Mouse (Mus musculus): ENCODE measurements around the gene Mif. TPM values are rescaled to one million over a fixed set of nuclear protein-coding genes. Genes with fewer than 3 reads are reported as not detected.
A peak's percentile ranks its signal among the peaks of the same experiment; 100 is the strongest.

Mif gene
- polyA plus RNA-seq, 1 experiment = 479 TPM

DNA sequence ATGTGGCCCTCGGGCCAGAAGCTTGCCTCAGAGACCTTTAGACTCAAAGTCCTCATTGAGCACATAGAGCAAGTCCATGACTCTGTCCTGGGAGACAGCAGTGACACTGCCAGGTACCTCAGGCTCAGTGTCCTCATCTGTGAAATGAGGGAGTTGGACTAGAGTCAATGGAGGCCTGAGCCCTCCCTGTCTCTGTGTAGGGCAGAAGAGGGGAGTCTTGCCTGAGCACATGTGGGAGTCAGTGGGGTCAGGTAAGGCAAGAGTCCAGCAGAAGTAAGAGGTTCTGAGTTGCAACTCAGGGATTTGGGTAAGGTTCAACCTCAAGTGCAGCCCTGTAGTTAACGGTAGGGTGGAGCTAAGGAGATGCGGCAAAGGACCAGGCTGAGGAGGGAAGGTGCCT is 3.1 kb downstream of the Mif start:
- Histone ChIP-seq H3K4me1 (ENCODE audit: control insufficient read depth, insufficient read depth, low read length) (peaks cover 4% of the 10 kb centered on the region), H3K4me3 (replicated peaks; ENCODE audit: extremely low read depth, low read depth, low read length) (no peak overlapping the region)
- WGBS = 72% methylated on average over 3 of the region's 3 CpGs
- TF ChIP-seq CTCF (IDR thresholded peaks at IDR 0.05; ENCODE audit: insufficient read depth, low read length) (no peak), POLR2A (IDR thresholded peaks at IDR 0.05; ENCODE audit: borderline replicate concordance, extremely low read depth, low read depth, low read length) (no peak)
- DNase-seq = no peak

DNA sequence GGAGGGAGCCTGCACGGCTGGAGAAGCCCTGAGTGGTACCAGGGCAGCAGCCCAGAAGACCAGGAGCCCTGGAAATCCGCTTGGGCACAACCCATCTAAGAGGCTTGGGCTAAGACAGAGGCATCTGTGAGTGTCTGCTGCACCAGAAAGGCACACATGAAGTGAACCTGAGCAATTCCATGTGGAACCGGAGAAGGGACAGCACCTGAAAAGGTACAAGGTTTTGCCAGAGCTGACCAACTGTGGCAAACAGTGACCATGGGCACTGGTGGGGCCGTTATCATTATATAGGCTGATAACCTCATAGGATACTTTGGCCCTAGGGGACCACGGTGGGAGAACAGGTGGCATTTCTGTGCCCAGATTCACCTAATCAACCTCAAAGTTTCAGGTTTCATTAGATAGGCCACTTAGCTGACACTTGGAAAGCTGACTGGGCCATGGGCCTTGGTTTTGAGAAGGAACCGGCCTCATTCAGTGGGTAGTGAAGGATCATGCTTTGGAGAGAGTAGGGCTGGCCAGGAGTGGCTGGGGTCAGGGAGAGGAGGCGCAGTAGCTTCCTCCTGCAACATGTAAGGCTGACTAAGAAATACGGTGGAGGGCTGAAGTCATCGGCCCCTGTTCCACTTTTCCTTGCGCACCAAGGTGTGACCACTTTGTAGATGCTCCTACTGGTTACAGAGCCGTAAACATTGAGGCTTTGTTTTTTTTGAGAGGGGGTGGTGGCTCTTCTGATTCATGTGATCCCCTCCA is 3.7 kb downstream of the Mif start:
- DNase-seq = no peak
- WGBS = 81% methylated on average over 11 of the region's 11 CpGs
- TF ChIP-seq CTCF (IDR thresholded peaks at IDR 0.05; ENCODE audit: insufficient read depth, low read length) (no peak), POLR2A (IDR thresholded peaks at IDR 0.05; ENCODE audit: borderline replicate concordance, extremely low read depth, low read depth, low read length) (no peak)
- Histone ChIP-seq H3K4me3 (replicated peaks; ENCODE audit: extremely low read depth, low read depth, low read length) (no peak overlapping the region), H3K4me1 (ENCODE audit: control insufficient read depth, insufficient read depth, low read length) (peaks cover 4% of the 10 kb centered on the region)

DNA sequence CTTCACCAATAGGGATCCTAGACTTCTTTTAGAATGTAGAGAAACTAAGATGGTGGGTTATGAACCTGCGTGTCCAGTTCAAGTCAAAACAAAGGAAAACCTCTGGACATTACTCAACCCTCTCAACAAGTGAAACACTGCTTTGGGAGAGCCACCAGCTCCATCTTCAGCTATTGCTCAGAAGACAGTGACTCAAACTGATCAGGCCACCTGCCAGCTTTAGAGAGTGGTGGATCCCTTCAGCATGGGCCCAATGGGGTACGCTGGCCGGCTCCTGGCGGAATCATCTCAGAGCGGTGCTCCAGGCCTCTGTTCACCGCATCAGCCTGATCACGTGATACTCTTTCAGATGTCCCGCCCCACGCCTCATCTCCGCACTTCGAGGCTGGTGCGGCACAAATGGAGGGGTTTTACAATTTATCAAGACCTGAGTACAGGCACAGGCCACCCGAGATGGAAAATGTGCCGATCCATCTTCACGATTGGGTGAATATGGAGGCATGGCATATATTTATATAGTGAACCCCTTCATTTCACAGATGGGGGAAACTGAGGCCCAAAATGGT is 4.5 kb downstream of the Mif start:
- 92% methylated on average over 15 of the region's 15 CpGs for WGBS
- no peak for DNase-seq
- H3K4me1 ChIP-seq (ENCODE audit: control insufficient read depth, insufficient read depth, low read length) = peaks cover 2% of the 10 kb centered on the region
- no peak for TF ChIP-seq POLR2A (IDR thresholded peaks at IDR 0.05; ENCODE audit: borderline replicate concordance, extremely low read depth, low read depth, low read length)
- TF ChIP-seq CTCF (IDR thresholded peaks at IDR 0.05; ENCODE audit: insufficient read depth, low read length) = no peak
- H3K4me3 ChIP-seq (replicated peaks; ENCODE audit: extremely low read depth, low read depth, low read length) = no peak overlapping the region

DNA sequence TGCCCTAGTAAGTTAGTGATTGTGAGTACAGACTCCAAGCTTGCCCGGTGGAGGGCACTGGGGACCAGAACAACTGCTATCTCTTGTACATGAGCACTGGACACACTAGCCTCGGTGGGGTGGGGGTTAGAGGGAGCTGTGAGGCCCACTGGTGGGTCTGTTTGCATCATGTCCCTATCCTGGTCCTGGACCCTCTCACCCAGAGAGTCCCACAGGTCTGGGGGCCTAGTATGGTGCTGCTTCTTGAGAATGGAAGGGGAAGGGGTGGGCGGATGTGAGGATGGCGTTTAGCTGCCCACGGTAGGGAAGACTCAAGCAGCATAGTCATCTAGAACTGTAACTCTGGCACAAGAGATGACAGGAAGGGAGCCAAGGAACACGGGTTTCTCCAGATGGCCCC is 5.2 kb downstream of the Mif start:
- Histone ChIP-seq H3K4me3 (replicated peaks; ENCODE audit: extremely low read depth, low read depth, low read length) (no peak overlapping the region), H3K4me1 (ENCODE audit: control insufficient read depth, insufficient read depth, low read length) (no peaks in the 10 kb centered on the region)
- no peak for TF ChIP-seq POLR2A (IDR thresholded peaks at IDR 0.05; ENCODE audit: borderline replicate concordance, extremely low read depth, low read depth, low read length)
- no peak for TF ChIP-seq CTCF (IDR thresholded peaks at IDR 0.05; ENCODE audit: insufficient read depth, low read length)
- WGBS = 76% methylated on average over 6 of the region's 6 CpGs
- no peak for DNase-seq

DNA sequence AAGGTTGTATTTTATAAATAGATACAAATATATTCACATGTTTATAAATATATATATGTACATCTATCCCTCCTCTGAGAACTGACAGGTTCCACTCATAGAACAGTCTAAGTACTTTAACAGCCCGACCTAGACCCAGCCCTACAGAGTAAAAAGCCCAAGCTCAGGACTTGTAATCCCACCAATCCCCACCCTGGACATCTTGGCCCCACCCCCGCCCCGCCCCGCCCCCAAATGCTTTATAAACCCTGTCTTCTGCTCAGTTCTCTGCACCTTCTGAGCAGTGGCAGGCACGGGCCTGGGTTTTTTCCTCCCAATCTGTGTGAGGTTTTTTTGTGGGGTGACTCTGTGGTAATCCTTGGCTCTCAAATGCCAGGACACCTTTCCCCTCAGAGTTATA is 5.9 kb downstream of the Mif start:
- H3K4me3 ChIP-seq (replicated peaks; ENCODE audit: extremely low read depth, low read depth, low read length) = no peak overlapping the region
- TF ChIP-seq CTCF (IDR thresholded peaks at IDR 0.05; ENCODE audit: insufficient read depth, low read length) (no peak), POLR2A (IDR thresholded peaks at IDR 0.05; ENCODE audit: borderline replicate concordance, extremely low read depth, low read depth, low read length) (no peak)
- H3K4me1 ChIP-seq (ENCODE audit: control insufficient read depth, insufficient read depth, low read length) = no peaks in the 10 kb centered on the region
- 50% methylated on average over 5 of the region's 5 CpGs for WGBS
- DNase-seq = no peak

DNA sequence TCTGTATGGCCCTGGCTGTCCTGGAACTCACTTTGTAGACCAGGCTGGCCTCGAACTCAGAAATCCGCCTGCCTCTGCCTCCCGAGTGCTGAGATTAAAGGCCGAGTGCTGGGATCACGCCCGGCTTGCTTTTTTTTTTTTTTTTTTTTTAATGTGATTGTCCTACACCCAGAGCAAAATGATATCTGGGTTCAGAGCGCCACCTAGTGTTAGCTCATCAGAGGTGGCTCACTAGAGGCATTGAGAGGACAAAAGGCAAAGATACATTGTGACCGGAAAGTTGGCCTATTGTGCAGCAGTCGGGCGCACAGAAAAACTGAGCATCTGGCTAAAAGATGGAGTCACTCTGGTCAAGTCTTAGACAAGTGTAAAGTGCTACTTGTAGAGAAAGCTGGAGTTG is 6.6 kb downstream of the Mif start:
- Histone ChIP-seq H3K4me1 (ENCODE audit: control insufficient read depth, insufficient read depth, low read length) (no peaks in the 10 kb centered on the region), H3K4me3 (replicated peaks; ENCODE audit: extremely low read depth, low read depth, low read length) (no peak overlapping the region)
- WGBS = 16% methylated on average over 10 of the region's 10 CpGs
- TF ChIP-seq POLR2A (IDR thresholded peaks at IDR 0.05; ENCODE audit: borderline replicate concordance, extremely low read depth, low read depth, low read length) = no peak
- TF ChIP-seq CTCF (IDR thresholded peaks at IDR 0.05; ENCODE audit: insufficient read depth, low read length) = peak; percentile 47
- DNase-seq = peak; percentile 77

DNA sequence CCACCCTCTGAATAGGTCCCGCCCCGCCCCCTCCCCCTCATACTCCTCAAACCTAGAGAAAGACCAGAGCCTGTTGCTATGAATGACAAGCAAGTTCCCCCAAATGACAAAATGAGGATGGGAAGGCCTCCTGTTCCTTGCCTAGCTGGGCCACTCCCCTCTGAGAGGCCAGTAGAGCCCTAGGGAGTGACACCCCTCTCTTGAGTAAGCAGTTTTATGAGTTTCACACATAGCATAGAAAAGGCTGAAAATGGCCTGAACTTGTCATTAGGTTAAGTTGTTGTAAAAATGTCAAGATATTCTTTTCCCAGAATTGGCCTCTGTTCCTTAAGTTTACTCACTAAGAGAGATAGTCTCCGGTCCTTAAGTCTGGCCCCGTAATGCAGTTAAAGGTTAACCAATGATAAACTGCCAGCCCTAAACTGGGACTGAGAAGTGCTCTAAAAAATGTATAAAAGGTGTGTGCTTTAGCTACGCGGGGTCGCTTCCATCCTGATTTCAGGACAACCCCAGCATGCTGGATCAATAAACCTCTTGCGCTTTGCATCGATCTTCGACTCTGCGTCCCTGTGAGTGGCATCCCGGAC is 7.4 kb downstream of the Mif start:
- no peak overlapping the region for H3K4me3 ChIP-seq (replicated peaks; ENCODE audit: extremely low read depth, low read depth, low read length)
- WGBS = 88% methylated on average over 12 of the region's 12 CpGs
- no peak for DNase-seq
- TF ChIP-seq CTCF (IDR thresholded peaks at IDR 0.05; ENCODE audit: insufficient read depth, low read length) (no peak), POLR2A (IDR thresholded peaks at IDR 0.05; ENCODE audit: borderline replicate concordance, extremely low read depth, low read depth, low read length) (no peak)
- H3K4me1 ChIP-seq (ENCODE audit: control insufficient read depth, insufficient read depth, low read length) = no peaks in the 10 kb centered on the region

DNA sequence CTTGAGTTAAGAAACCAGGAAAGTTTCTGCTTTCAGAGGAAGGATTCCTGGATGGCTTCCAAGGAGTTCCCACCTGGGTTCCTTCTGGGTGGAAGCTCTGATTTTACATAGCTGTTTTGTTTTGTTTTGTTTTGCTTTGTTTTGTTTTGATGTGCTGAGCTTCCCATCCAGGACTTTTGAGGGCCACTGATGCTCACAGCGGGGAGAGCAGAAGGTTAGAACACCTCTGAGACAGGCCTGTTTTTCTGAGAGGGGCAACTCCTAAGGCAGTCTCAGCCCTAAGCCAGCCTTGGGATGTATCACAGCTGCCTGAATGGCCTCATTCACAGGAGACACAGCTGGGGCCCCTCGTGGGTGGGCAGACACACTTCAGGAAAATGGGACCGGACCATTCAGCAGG is 8.4 kb downstream of the Mif start:
- TF ChIP-seq POLR2A (IDR thresholded peaks at IDR 0.05; ENCODE audit: borderline replicate concordance, extremely low read depth, low read depth, low read length) = no peak
- TF ChIP-seq CTCF (IDR thresholded peaks at IDR 0.05; ENCODE audit: insufficient read depth, low read length) = no peak
- no peaks in the 10 kb centered on the region for H3K4me1 ChIP-seq (ENCODE audit: control insufficient read depth, insufficient read depth, low read length)
- DNase-seq = no peak
- no peak overlapping the region for H3K4me3 ChIP-seq (replicated peaks; ENCODE audit: extremely low read depth, low read depth, low read length)
- WGBS = 57% methylated on average over 3 of the region's 3 CpGs

DNA sequence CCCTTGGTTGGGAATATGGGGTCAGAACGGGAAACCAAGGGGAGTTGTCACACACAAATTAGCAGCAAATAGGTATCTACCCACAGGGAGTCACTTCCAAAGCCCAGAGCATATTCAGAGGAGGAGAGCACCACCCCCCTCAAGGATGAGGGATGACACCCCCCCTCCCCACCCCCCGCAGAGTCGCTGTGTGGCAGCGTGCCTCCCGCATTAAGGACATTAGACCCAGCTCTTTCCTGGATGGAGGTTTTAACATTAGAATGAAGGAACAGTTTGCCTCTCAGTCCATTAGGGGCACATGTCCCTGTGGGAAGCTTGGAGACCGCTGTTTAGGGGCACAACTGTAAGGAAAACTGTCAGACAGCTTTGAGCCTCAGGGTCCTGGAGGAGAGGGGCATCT is 9.0 kb downstream of the Mif start:
- H3K4me1 ChIP-seq (ENCODE audit: control insufficient read depth, insufficient read depth, low read length) = no peaks in the 10 kb centered on the region
- H3K4me3 ChIP-seq (replicated peaks; ENCODE audit: extremely low read depth, low read depth, low read length) = no peak overlapping the region
- no peak for TF ChIP-seq POLR2A (IDR thresholded peaks at IDR 0.05; ENCODE audit: borderline replicate concordance, extremely low read depth, low read depth, low read length)
- no peak for TF ChIP-seq CTCF (IDR thresholded peaks at IDR 0.05; ENCODE audit: insufficient read depth, low read length)
- no peak for DNase-seq
- 27% methylated on average over 6 of the region's 6 CpGs for WGBS

DNA sequence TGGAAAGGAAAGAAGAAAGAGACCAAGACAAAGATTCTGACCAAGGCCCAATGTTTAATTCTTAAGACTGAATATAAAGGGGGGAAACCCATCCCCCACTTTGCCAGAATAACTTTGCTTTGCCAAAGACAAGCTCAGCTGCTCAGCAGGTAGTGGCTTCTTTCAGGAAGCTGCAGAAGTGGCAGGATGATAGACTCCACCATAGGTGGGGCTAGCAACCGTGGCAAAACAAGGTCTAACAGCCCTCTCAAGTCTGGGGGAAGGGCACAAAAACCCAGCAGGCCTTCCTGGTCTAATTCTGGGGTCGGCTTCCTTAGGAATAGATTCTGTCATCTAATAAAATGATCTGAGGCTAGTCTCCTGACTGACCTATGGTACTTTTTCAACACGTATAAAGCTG is 11.7 kb downstream of the Mif start:
- 39% methylated on average over 3 of the region's 3 CpGs for WGBS
- Histone ChIP-seq H3K4me3 (replicated peaks; ENCODE audit: extremely low read depth, low read depth, low read length) (no peak overlapping the region), H3K4me1 (ENCODE audit: control insufficient read depth, insufficient read depth, low read length) (no peaks in the 10 kb centered on the region)
- no peak for TF ChIP-seq POLR2A (IDR thresholded peaks at IDR 0.05; ENCODE audit: borderline replicate concordance, extremely low read depth, low read depth, low read length)
- TF ChIP-seq CTCF (IDR thresholded peaks at IDR 0.05; ENCODE audit: insufficient read depth, low read length) = no peak
- no peak for DNase-seq
